Mouse (Mus musculus): ENCODE data around the gene Epyc. TPM values are rescaled to one million over a fixed set of nuclear protein-coding genes. Genes with fewer than 3 reads are reported as not detected.

Gene Epyc
- polyA plus RNA-seq, 1 experiment, result not detected

GRCm38 (mm10) chr10:97668656-97669055, 24.8 kb downstream of the Epyc start:
- Histone ChIP-seq H3K79me2 (ENCODE audit: control insufficient read depth, insufficient read depth) (no peaks in the 10 kb centered on the region), H3ac (ENCODE audit: control insufficient read depth, insufficient read length) (no peak overlapping the region), H3K27me3 (ENCODE audit: control insufficient read depth, insufficient read depth, insufficient read length) (no peaks in the 10 kb centered on the region), H3K36me3 (ENCODE audit: control insufficient read depth, insufficient read depth) (no peaks in the 10 kb centered on the region), H3K4me3 (no peak overlapping the region), H3K4me2 (ENCODE audit: low read depth) (no peak overlapping the region)
- TF ChIP-seq CEBPB (IDR thresholded peaks at IDR 0.05; ENCODE audit: insufficient read depth, poor library complexity, severe bottlenecking), result no peak
- no peak for TF ChIP-seq MYOG (IDR thresholded peaks at IDR 0.05; ENCODE audit: control insufficient read depth in 1 of 3, insufficient read depth in 1 of 3, insufficient read length in 2 of 3, low read depth in 2 of 3)
- TF ChIP-seq TCF3 (IDR thresholded peaks at IDR 0.05; ENCODE audit: insufficient read length, low read depth), result no peak
- no peak for TF ChIP-seq POLR2AphosphoS2 (IDR thresholded peaks at IDR 0.05; ENCODE audit: insufficient read length, low read depth)
- TF ChIP-seq POLR2A (IDR thresholded peaks at IDR 0.05; ENCODE audit: insufficient read length, low read depth), result no peak
- TF ChIP-seq MYOD1 (IDR thresholded peaks at IDR 0.05; ENCODE audit: control insufficient read depth in 1 of 3, insufficient read length in 2 of 3, low read depth in 2 of 3), result no peak
- TF ChIP-seq USF1 (IDR thresholded peaks at IDR 0.05; ENCODE audit: low read depth), result no peak
- no peak for TF ChIP-seq TCF12 (IDR thresholded peaks at IDR 0.05; ENCODE audit: insufficient read depth, poor library complexity, severe bottlenecking)
- no peak for TF ChIP-seq E2F4 (IDR thresholded peaks at IDR 0.05; ENCODE audit: insufficient read depth)
- TF ChIP-seq MAX (IDR thresholded peaks at IDR 0.05; ENCODE audit: low read depth), result no peak

- Histone ChIP-seq H3K4me3 (no peak overlapping the region), H3K79me2 (ENCODE audit: control insufficient read depth, insufficient read depth) (no peaks in the 10 kb centered on the region), H3K27me3 (ENCODE audit: control insufficient read depth, insufficient read depth, insufficient read length) (no peaks in the 10 kb centered on the region), H3K36me3 (ENCODE audit: control insufficient read depth, insufficient read depth) (no peaks in the 10 kb centered on the region), H3K4me2 (ENCODE audit: low read depth) (peak overlapping the region; percentile 35), H3ac (ENCODE audit: control insufficient read depth, insufficient read length) (no peak overlapping the region)
- TF ChIP-seq SRF (IDR thresholded peaks at IDR 0.05; ENCODE audit: control insufficient read depth, insufficient read length, low read depth), result no peak
- TF ChIP-seq POLR2AphosphoS2 (IDR thresholded peaks at IDR 0.05; ENCODE audit: insufficient read length, low read depth), result no peak
- TF ChIP-seq TCF12 (IDR thresholded peaks at IDR 0.05; ENCODE audit: insufficient read depth, poor library complexity, severe bottlenecking), result no peak
- TF ChIP-seq REST (IDR thresholded peaks at IDR 0.05; ENCODE audit: insufficient read depth, insufficient read length), result no peak
- no peak for TF ChIP-seq MYOG (IDR thresholded peaks at IDR 0.05; ENCODE audit: control insufficient read depth in 1 of 3, insufficient read depth in 1 of 3, insufficient read length in 2 of 3, low read depth in 2 of 3)
- TF ChIP-seq MYOD1 (IDR thresholded peaks at IDR 0.05; ENCODE audit: control insufficient read depth in 1 of 3, insufficient read length in 2 of 3, low read depth in 2 of 3), result no peak
- no peak for TF ChIP-seq POLR2A (IDR thresholded peaks at IDR 0.05; ENCODE audit: insufficient read length, low read depth)
- TF ChIP-seq MAX (IDR thresholded peaks at IDR 0.05; ENCODE audit: low read depth), result no peak
- no peak for TF ChIP-seq E2F4 (IDR thresholded peaks at IDR 0.05; ENCODE audit: insufficient read depth)
- no peak for TF ChIP-seq TCF3 (IDR thresholded peaks at IDR 0.05; ENCODE audit: insufficient read length, low read depth)
Measured at GRCm38 (mm10) chr10:97670202-97670601, 26.3 kb downstream of the Epyc start.

GRCm38 (mm10) chr10:97673239-97673638, 29.4 kb downstream of the Epyc start:
- Histone ChIP-seq H3K79me2 (ENCODE audit: control insufficient read depth, insufficient read depth) (no peaks in the 10 kb centered on the region), H3ac (ENCODE audit: control insufficient read depth, insufficient read length) (no peak overlapping the region), H3K4me2 (ENCODE audit: low read depth) (no peak overlapping the region), H3K4me3 (no peak overlapping the region), H3K36me3 (ENCODE audit: control insufficient read depth, insufficient read depth) (no peaks in the 10 kb centered on the region), H3K27me3 (ENCODE audit: control insufficient read depth, insufficient read depth, insufficient read length) (no peaks in the 10 kb centered on the region)
- TF ChIP-seq MYOG (IDR thresholded peaks at IDR 0.05; ENCODE audit: control insufficient read depth in 1 of 3, insufficient read depth in 1 of 3, insufficient read length in 2 of 3, low read depth in 2 of 3) (no peak), REST (IDR thresholded peaks at IDR 0.05; ENCODE audit: insufficient read depth, insufficient read length) (no peak), TCF3 (IDR thresholded peaks at IDR 0.05; ENCODE audit: insufficient read length, low read depth) (no peak), TCF12 (IDR thresholded peaks at IDR 0.05; ENCODE audit: insufficient read depth, poor library complexity, severe bottlenecking) (no peak), MAX (IDR thresholded peaks at IDR 0.05; ENCODE audit: low read depth) (no peak), CEBPB (IDR thresholded peaks at IDR 0.05; ENCODE audit: insufficient read depth, poor library complexity, severe bottlenecking) (no peak), SRF (IDR thresholded peaks at IDR 0.05; ENCODE audit: control insufficient read depth, insufficient read length, low read depth) (no peak)

- Histone ChIP-seq H3K36me3 (ENCODE audit: control insufficient read depth, insufficient read depth) (no peaks in the 10 kb centered on the region), H3ac (ENCODE audit: control insufficient read depth, insufficient read length) (no peak overlapping the region), H3K4me2 (ENCODE audit: low read depth) (no peak overlapping the region), H3K79me2 (ENCODE audit: control insufficient read depth, insufficient read depth) (no peaks in the 10 kb centered on the region), H3K4me3 (no peak overlapping the region), H3K27me3 (ENCODE audit: control insufficient read depth, insufficient read depth, insufficient read length) (no peaks in the 10 kb centered on the region)
- no peak for TF ChIP-seq POLR2A (IDR thresholded peaks at IDR 0.05; ENCODE audit: insufficient read length, low read depth)
- TF ChIP-seq SRF (IDR thresholded peaks at IDR 0.05; ENCODE audit: control insufficient read depth, insufficient read length, low read depth), result no peak
- TF ChIP-seq MAX (IDR thresholded peaks at IDR 0.05; ENCODE audit: low read depth), result no peak
- no peak for TF ChIP-seq E2F4 (IDR thresholded peaks at IDR 0.05; ENCODE audit: insufficient read depth)
- TF ChIP-seq POLR2AphosphoS2 (IDR thresholded peaks at IDR 0.05; ENCODE audit: insufficient read length, low read depth), result no peak
- no peak for TF ChIP-seq MYOG (IDR thresholded peaks at IDR 0.05; ENCODE audit: control insufficient read depth in 1 of 3, insufficient read depth in 1 of 3, insufficient read length in 2 of 3, low read depth in 2 of 3)
Measured at GRCm38 (mm10) chr10:97682981-97683380, 39.1 kb downstream of the Epyc start.

GRCm38 (mm10) chr10:97687198-97687597, 43.3 kb downstream of the Epyc start:
- H3K4me2 ChIP-seq (ENCODE audit: low read depth), result no peak overlapping the region
- TF ChIP-seq CEBPB (IDR thresholded peaks at IDR 0.05; ENCODE audit: insufficient read depth, poor library complexity, severe bottlenecking) (no peak), MYOD1 (IDR thresholded peaks at IDR 0.05; ENCODE audit: control insufficient read depth in 1 of 3, insufficient read length in 2 of 3, low read depth in 2 of 3) (no peak), POLR2A (IDR thresholded peaks at IDR 0.05; ENCODE audit: insufficient read length, low read depth) (no peak), POLR2AphosphoS2 (IDR thresholded peaks at IDR 0.05; ENCODE audit: insufficient read length, low read depth) (no peak), USF1 (IDR thresholded peaks at IDR 0.05; ENCODE audit: low read depth) (no peak), MYOG (IDR thresholded peaks at IDR 0.05; ENCODE audit: control insufficient read depth in 1 of 3, insufficient read depth in 1 of 3, insufficient read length in 2 of 3, low read depth in 2 of 3) (no peak), E2F4 (IDR thresholded peaks at IDR 0.05; ENCODE audit: insufficient read depth) (no peak), MAX (IDR thresholded peaks at IDR 0.05; ENCODE audit: low read depth) (no peak), SRF (IDR thresholded peaks at IDR 0.05; ENCODE audit: control insufficient read depth, insufficient read length, low read depth) (no peak), TCF12 (IDR thresholded peaks at IDR 0.05; ENCODE audit: insufficient read depth, poor library complexity, severe bottlenecking) (no peak), TCF3 (IDR thresholded peaks at IDR 0.05; ENCODE audit: insufficient read length, low read depth) (no peak), REST (IDR thresholded peaks at IDR 0.05; ENCODE audit: insufficient read depth, insufficient read length) (no peak)
- H3K4me3 ChIP-seq, result no peak overlapping the region
- no peak overlapping the region for H3ac ChIP-seq (ENCODE audit: control insufficient read depth, insufficient read length)
- H3K79me2 ChIP-seq (ENCODE audit: control insufficient read depth, insufficient read depth), result no peaks in the 10 kb centered on the region
- H3K27me3 ChIP-seq (ENCODE audit: control insufficient read depth, insufficient read depth, insufficient read length), result no peaks in the 10 kb centered on the region
- H3K36me3 ChIP-seq (ENCODE audit: control insufficient read depth, insufficient read depth), result no peaks in the 10 kb centered on the region
